Mouse (Mus musculus) left cerebral cortex, adult 8-10 months (tissue): ENCODE data around the gene Cdk19. TPM values are rescaled to one million over a fixed set of nuclear protein-coding genes. Genes with fewer than 3 reads are reported as not detected.

Experiments
- DNase-seq, 2 experiments: peaks; one replicate each; pipeline ENCODE4 v3.0.0; 2022; ENCODE audit warnings: low spot score in 2 of 2
- total RNA-seq, 4 experiments: library from RNA; stranded (reverse); gene quantifications; 2 replicates each; pipeline ENCODE4 v1.2.4; 2022

Cdk19 gene
- total RNA-seq, 4 experiments from 2014 or later: 46.8 to 57.5 (median 52.8) TPM

DNA sequence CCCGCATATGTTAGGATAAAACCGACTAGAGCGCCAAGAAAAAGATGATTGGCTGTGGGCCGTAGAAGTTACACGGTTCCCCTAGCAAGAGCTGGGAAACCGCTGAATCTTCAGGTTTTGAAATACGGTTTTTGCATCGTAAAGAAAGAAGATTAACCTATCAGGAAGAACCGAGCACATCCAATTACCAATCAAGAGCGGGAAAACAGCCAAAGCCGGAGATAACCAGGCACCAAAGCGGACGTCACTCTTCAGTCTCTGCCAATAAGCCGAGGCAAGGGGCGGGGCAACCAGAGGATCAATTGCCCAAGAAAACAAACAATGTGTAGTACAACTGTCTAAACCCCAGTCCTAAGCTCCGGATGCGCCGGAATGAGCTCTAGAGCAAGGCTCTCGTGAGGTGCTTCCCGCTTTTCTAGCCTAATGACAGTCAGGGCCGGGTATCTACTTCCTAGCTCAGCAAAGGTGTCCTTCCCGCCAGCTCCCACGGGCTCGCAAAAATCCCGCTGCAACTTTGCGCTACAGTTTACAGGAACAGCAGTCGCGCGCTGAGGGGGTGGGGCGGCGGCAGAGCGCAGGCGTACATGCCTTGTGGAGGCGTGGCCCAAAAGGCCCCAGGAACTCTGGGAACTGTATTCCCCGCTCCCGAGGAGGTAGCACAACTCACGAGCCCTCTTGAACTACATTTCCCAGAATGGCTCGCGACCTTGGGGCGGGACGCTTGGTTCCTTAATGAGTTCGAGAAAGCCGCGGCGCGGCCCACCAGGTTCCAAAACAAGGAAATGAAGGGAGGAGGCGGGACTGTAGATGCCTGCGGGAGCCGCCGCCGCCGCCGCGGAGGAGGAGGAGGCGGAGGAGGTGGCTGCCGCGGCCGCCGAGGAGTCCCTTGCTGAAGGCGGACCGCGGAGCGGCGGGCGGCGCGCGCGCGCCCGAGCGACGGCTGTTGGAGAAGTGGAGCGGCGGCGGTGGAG, 9.5 kb downstream of the Cdk19 start:
- DNase-seq: peak; percentile 93 to 98

DNA sequence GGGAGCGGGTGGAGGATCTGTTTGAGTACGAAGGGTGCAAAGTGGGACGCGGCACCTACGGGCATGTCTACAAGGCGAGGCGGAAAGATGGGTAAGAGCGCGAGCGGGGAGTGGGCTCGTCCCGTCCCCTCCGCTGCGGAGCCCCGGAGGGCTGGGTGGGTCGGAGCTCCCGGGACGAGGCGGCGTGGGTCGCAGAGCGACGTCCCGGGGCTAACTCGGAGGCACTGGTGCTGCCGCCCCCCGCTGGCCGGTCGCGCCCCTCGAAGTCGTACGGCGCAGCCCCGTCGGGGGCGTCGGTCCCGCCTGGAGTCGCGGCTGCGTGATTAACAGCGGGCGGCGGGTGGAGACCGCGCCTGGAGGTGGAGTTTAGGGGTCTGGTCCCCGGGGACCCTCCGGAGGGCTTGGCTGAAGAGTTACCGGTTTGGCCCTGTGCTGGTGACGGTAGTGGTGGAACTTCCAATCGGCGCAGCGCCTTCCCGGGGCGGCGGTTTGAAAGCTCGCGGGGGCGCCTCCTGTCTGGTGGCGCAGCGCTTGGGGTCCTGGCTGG, 10.3 kb downstream of the Cdk19 start:
- peak; percentile 28 to 32 for DNase-seq

DNA sequence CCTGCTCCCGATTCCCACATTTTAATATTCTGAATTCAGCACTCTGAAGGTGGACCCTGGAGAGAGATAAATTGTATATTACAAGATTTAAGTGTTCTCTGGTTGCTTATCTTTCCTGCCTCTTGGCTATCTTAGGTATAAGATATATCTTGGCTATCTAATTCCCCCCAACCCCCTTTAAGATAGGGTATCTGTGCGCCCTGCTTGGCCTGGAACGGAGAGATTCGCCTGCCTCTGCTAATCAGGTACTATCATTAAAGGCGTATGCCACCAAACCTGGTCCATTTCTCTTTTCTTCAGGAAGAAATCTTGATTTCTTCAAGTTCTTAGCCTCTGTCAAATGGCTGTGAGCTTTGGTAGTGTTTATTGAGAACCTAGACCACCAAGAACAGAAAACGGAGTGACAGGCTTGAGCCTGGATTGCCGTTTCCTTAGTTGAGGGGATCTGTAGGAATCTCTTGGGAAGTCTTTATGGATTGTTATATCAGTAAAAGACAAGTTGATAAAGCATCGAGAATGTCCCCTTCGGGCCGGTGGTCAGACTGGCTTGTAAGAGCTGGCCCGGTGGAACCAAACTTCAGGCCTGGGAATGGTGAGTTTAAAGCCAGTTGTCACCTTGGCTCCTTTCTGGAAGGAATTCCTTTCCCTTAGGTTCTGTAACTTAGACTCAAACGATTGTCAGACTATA, 11.0 kb downstream of the Cdk19 start:
- DNase-seq: no peak

DNA sequence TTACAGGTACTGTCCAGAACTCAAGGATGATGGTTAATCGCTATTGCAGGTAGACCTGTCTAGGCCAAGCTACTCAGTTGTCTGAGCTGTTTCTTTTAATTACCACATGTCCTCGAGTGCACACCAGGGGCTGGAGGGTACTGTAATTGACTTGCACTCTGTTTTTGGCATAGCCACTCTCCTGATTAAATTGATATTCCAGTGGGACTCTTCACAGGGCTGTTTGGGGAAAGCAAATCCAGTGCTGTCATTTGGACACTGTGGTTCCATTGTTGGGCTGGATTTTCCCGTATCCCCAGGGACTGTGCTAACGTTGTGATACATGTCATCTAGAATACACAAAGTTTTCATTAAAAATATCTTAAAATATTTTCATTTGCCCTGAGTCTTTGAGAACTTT, 11.8 kb downstream of the Cdk19 start:
- DNase-seq: no peak

DNA sequence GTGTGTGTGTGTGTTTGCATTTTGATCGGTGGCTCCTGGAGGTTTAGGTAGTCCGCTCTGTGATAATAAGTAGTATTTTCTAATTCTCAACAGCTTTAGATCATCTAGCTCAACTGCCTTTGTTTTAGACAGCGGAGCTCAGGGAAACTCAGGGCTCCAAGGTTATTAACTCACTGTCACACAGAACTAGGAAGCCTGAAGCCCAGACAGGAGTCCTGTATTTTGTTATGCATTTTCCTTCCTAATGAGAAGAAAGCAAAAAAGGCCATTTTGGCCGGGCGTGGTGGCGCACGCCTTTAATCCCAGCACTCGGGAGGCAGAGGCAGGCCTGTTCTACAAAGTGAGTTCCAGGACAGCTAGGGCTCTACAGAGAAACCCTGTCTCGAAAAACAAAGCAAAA, 14.7 kb downstream of the Cdk19 start:
- no peak for DNase-seq

DNA sequence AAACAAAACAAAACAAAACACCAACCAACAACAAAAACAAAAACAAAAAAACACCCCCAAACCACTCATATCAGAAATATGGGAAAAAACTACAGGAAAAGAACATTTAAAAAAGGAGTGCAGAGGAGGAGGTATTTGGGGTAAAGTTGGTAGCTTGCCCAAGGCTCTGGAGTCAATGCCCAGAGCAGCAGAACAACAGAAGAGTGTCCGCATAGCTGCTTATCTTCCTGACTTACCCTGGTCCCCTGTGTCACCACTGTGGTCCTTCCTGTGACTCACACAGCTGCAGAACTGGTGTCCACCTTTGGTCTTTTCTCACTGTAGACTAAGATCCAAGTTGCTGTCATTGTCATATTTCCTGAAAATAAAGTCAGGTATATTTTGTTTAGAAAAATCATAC, 15.2 kb downstream of the Cdk19 start:
- no peak for DNase-seq

DNA sequence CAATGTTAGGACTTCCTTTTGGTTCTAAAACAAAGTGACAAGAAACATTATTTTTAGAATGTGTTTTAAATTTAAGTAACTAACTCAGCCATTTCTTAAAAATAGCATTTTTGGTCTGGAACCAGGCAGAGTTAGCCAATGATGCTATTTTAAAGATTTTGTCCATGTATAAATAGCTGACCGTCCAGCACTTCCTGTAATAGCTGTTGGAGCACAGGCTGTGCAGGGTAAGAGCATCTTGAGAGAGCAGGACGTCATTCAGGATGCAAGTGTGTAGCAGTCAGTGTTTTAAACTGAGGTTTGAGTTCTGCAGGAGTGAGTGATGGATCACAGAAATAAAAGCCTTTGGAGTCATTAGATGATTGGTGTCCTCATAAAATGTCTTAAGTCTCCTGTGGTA, 18.8 kb downstream of the Cdk19 start:
- no peak for DNase-seq

DNA sequence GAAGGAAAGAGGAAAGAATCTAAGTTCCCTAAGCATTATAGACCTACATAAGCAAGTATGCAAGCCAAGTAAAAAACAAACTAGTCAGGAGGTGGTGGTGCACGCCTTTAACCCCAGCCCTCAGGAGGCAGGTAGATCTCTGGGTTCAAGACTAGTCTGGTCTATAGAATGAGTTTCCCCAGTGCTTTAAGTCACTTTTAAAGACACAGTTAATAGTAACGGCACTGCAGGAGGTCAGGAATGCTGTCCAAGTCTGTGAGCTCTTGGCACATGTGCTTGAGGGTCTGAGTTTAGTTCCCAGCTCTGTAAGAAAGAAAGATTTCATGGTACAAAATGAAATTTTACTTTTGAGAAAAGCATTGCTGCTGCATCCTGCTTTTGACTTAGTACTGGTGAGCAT, 19.8 kb downstream of the Cdk19 start:
- no peak for DNase-seq

DNA sequence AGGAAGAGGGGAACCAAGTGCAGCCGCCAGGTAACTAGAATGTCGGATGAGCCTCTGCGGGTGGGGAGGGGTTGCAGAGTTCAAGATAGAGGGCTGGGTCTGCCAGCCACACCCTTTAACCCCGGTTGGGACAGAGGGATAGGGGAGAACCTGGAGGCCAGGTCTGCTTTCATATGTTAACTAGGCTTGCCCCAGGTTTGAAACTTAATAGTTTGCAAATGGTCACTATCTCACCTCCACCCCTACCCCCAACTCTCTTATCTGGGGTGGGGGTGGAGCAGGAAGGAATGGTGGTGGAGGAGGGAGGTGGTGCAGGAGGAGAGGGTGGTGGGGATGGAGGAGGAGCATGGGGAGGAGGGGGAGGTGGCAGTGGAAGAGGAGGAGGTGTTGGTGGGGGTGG, 23.6 kb downstream of the Cdk19 start:
- DNase-seq: no peak

DNA sequence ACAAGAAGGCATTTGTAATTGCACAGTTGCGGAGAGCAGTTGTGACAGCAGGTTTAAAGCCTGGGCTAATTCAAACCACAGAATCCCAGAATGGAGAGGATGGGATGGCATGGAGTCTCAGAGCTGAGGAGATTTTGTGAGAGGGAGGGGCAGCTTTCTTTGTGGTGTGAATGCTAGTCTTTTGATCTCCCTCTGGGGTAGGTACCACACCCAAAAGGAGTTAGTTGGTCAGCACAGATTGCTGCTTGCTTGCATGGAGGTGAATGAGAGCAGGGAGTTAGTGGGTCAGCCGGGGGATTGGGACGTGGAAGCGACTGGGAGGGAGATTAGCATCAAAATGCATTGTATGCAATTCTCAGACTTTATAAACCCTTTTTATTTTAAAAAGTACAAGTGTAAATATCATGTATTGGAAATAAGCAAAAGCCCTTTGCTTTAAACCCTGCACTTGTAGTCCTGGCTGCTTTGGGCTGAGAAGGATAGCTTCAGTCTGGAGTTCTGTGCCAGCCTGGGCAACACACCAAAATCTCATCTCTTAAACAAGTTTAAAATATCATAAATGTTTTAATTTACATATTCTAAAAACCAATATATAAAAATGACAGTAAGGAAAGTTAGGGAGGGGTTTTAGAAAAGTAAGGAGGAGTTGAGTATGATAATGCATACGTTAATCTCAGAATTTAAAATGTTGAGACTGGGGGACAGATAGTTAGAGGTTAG, 25.4 kb downstream of the Cdk19 start:
- no peak for DNase-seq

DNA sequence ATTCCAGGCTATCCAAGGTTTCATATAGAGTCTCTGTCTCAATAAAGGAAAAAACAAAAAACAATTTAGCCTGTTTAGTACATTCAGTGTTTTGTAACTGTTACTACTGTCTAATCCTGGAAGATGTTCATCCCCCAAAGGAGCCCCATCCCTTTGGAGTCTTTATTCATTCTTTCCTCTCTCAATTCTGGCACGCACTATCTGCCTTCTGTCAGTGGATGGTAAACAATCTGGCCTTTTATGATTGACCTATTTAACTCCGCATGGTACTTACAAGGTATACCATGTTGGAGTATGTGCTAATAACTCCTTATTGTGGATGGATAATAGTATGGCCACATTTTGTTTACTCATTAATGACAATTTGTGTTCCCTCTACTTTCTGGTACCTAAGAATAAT, 26.6 kb downstream of the Cdk19 start:
- no peak for DNase-seq

DNA sequence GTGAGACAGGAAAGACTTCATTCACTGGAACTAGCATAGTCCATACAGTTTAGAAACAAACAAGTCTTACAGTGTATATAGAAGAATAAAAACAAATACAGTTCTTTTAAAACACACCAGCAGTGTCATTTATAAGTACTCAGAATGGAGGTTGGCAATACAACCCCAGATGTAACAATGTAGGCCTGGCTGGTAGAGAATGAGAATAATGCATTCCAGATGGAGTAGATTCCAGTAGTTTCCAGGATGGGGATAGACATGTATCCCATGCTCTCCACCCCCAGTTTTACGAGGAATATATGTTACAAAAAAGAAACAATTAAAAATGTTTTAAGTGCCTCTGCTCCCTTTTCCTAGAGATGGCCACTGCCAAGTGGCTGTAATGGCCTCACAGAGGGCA, 29.2 kb downstream of the Cdk19 start:
- DNase-seq: no peak

DNA sequence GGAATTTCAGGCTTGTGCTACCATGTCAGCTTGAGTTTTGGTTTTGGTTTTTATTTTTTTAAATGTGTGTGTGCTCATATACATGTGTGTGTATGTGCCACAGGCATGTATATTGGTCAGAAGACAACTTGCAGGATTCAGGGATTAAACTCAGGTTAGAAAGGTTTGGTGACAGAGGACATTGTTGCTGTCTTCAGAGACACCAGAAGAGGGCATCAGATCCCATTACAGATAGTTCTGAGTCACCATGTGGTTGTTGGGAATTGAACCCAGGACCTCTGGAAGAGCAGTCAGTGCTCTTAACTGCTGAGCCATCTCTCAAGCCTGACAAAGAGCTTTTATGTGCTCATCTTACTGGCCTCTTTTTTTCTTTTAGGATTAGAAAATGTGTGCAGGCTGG, 30.8 kb downstream of the Cdk19 start:
- no peak for DNase-seq

DNA sequence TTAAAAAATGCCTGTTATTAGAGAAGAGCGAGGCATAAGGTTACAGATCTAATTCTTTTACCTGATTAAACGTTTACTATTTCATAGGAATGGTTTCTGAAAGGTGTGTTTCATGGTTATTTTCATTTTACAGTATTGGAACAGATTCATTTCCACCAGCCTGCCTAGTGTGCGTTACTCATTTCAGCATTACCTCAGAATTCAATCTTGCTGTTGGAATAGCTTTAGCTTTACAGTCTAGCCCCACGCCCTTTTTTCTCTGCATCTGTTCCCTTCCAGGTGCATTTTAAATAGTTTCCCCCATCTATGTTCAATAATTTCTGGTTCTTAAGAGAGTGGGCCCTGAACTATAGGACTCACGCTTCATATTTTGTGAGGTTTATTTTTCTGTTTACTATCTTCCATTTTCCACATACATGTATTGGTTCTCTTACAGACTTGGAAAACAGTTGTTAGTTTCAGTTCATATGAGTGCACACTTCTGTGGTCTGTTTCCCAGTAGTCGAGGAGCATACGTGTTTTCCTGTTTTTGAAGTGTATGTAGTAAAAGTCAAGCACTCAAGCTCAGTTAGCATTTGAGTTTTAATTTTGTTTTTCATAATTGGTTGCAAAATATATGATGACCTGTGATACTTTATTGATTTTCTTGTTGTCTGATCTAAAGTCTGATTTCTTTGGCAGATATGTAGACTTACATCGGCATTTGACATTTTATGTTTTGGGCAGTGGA, 32.0 kb downstream of the Cdk19 start:
- DNase-seq: no peak

DNA sequence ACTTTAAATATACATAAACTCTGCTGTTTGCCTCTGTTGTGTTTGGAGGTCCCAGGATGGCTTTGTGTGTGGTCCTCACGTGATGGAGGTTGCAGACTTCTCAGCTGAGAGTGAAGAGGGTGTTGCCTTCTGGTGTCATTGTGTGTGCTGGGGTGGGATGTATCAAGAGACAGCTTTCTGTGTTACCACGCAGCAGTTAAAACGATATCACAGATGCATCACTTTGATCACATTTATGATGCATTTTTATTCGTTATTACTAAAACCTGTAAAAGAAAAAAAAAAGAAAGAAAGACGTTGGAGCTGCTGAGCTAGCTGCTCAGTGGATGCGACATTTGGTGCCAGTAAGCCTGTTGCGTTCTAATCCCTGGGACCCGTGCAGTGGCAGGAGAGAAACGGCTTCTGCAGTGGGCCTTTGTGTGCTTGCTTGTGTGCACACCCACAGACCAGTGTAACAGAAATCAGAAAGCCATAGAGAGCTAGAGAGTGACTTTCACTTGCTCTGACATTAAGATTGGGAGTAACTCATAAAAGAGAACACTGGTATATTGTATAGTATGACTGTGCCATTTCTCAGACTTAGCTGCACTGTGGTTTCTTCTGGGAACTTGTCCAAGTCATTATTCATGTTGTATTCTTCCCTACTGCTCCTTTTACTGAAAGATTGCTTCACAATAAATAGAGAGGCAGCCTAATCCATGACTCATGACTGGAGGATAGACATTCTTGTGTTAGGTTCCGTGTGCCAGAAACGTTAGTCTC, 32.7 kb downstream of the Cdk19 start:
- DNase-seq: peak in 1 of 2 experiments; percentile 26

DNA sequence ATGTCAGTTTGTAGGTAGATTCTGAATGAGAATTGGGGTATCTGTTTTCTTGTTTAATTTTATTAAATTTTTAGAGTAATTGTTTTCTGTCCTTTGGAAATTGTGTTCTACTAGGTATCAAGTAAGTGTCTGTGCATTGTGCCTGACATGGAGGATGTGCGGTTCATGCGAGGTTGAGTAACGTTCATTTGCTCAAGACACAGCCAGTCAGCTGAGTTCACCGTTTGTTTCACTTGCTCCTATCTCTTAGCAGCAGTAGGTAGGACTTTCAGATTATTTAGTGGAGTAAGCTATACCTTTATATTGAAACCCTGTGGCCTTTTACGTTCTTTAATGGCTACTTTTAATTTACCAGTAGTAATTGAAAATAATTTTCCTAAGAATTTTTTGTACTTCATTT, 34.4 kb downstream of the Cdk19 start:
- DNase-seq: no peak

DNA sequence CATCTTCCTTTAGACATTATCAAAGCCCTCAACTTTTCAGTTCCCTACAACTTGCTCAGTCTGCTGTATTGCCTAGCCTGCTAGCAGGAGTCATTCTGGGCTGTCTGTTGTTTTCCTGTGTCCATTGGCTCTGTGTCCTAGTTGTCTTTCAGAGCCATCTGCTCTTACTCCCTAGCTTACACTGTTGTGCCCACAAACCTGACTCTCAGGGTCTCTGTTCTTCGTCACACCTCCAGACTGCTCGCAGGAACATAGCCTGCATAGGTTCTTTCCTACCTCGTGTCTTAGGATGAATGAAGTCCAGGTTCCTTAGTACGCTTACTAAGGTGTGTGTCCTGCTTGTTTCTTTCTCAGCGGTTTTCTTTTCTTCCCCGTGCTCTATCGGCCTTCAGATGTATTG, 35.5 kb downstream of the Cdk19 start:
- no peak for DNase-seq

DNA sequence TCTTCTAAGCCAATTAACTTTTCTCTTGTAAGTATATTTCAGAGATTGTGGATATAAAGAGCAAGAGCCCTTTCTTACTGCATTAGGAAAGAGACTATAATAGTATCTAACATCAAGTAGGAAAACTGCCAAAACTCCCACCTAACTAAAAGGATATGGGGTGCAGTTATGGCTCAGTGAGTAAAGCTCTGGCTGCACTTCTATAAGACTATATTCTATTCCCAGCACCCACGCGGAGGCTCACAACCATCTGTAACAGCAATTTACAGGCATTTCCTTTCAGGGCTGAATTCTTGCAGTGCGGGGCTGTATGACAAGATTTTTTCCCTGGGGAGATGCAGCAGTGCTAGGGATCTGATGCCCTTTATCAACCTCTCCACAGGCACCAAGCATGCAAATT, 36.9 kb downstream of the Cdk19 start:
- DNase-seq: peak in 1 of 2 experiments; percentile 85

DNA sequence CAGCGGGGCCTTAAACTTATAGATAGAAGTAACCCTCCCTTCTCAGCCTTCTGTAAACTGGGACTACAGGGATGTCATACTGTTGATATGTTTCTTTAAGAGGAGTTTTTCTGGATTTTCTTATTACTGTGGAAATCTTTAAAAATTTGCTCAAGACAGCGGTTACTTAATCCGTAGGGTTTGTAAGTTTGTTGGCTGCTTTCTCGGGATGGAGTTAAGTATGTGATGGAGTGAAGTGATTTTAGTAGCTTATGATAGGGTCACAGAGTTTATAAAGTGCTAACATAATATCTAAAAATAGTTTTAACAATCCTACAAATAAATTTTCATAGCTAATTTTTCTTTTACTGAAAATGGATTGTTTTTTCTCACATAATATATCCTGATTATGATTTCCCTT, 38.9 kb downstream of the Cdk19 start:
- DNase-seq: no peak

DNA sequence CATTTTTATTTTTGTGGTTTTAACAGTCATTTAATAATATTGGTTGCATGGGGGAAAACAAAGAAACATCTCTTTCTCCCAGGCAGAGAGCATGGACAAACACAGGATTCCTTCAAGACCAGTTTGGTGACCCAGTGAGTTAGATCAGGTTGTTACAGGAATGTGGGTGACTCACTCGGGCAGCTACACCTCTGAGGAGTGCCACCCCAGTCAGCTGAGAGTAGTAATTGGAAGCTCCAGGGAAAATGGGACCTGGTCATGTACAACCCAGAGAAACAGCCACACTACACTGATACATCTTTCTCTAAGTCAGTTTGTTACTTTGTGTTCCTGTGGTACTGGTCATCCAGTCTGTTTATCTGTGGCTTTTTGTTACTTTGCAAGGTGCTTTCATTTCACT, 40.3 kb downstream of the Cdk19 start:
- DNase-seq: no peak
